Mouse (Mus musculus): ENCODE measurements around the gene Arid3a. TPM values are rescaled to one million over a fixed set of nuclear protein-coding genes. Genes with fewer than 3 reads are reported as not detected.

Gene Arid3a
- total RNA-seq, 2 experiments from 2014 or later: 5.7 to 10.0 TPM

DNA sequence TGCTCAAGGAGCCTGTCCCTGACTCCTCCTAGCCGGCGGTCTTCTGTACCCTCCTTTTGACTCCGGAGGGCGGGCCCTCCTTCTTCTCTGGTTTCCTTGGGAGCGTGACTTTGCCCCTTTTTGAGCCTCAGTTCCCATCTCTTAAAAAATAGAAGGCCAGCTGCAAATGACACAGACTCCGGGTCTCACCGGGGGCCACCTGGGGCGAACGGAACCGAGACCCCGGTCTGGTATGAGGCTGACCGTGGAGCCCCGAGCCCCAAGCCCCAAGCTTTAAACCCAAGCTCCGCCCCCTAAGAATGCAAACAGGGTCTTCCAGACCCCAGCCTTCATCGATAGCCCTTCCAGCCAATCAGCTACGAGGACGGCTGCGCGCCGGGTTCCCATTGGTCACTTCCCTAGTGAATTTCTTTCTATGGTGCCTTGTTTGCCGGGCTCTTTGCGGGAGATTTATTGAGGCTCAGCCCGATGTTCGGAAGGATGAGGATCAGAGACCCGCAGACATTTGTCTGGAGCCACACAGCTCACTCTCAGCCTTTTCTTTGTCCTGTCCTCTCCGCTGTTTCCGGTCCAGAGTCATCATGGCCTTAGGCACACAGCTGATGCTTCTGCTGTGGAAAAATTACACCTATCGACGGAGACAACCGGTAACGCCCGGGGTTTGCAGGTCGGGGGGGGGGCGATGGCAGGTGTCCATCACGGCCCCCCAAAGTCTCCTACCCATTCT is 70.4 kb downstream of the Arid3a start:
- TF ChIP-seq CTCF (IDR thresholded peaks at IDR 0.05): no peak
- Histone ChIP-seq H3K27ac (no peak overlapping the region), H3K4me3 (peak overlapping the region; percentile 55)
- DNase-seq (ENCODE audit: extremely low spot score in 1 of 2, low spot score in 2 of 2): peak; percentile 61 to 71
- intact Hi-C loops (cut with DNase I): loop anchor here (5.0 kb wide), 1 partner anchor 40 kb away; the partner anchor contains the start of gene Polr2e

DNA sequence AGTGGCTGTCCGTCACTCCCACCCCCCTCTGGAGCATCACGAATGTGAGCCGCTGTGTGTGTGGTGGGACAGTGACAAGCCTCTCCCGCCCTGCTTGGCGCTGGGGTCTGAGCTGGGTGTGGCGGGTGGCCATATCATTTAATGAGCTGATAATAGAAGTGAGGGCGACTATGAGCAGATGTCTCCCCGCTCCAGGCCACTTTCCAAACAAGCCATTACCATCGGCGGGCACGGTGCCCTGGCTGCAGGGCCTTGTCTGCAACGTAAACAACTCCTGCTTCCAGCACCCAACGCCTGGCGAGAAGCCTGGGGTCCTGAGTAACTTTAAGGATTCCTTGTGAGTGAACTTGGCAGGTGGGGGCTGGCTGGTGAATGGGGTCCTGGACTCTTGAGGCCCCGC is 71.0 kb downstream of the Arid3a start:
- no peak overlapping the region for H3K27ac ChIP-seq
- intact Hi-C loops (cut with DNase I): loop anchor here (5.0 kb wide), 1 partner anchor 39 kb away; the partner anchor contains the start of gene Polr2e
- no peak for DNase-seq (ENCODE audit: extremely low spot score in 1 of 2, low spot score in 2 of 2)
- TF ChIP-seq CTCF (IDR thresholded peaks at IDR 0.05): no peak
- H3K4me3 ChIP-seq: peak overlapping the region; percentile 55

DNA sequence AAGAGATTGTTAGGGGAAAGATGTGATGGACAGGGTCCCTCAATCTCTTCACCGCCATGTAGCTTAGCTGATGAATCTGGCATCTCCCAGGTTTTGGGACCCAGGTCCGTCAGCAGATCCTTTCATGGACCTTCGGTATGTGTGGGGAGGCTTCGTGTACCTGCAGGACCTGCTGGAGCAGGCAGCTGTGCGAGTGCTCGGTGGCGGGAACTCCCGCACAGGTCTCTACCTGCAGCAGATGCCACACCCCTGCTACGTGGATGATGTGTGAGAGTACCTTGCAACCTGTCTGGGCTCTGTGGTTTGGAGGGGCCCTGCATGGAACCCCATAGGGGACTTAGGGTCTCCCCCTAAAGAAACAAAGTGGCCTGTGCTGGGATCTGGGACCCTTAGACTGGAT is 75.1 kb downstream of the Arid3a start:
- no peak overlapping the region for H3K4me3 ChIP-seq
- intact Hi-C loops (cut with DNase I): no loop called here
- H3K27ac ChIP-seq: no peak overlapping the region
- no peak for DNase-seq (ENCODE audit: extremely low spot score in 1 of 2, low spot score in 2 of 2)
- TF ChIP-seq CTCF (IDR thresholded peaks at IDR 0.05): no peak

DNA sequence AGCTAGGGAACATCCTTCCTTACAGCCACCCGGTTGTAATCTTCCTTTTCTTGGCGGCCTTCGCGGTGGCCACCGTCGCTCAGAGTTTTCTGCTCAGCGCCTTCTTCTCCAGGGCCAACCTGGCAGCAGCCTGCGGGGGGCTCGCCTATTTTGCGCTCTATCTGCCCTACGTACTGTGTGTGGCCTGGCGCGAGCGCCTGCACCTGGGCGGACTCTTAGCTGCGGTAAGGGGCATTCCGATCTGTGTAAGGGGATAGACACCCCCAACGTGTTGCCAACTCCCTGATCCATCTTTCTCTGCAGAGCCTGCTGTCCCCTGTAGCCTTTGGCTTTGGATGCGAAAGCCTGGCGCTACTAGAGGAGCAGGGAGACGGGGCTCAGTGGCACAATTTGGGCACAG is 76.0 kb downstream of the Arid3a start:
- TF ChIP-seq CTCF (IDR thresholded peaks at IDR 0.05): no peak
- no peak overlapping the region for H3K4me3 ChIP-seq
- H3K27ac ChIP-seq: no peak overlapping the region
- intact Hi-C loops (cut with DNase I): no loop called here
- no peak for DNase-seq (ENCODE audit: extremely low spot score in 1 of 2, low spot score in 2 of 2)

DNA sequence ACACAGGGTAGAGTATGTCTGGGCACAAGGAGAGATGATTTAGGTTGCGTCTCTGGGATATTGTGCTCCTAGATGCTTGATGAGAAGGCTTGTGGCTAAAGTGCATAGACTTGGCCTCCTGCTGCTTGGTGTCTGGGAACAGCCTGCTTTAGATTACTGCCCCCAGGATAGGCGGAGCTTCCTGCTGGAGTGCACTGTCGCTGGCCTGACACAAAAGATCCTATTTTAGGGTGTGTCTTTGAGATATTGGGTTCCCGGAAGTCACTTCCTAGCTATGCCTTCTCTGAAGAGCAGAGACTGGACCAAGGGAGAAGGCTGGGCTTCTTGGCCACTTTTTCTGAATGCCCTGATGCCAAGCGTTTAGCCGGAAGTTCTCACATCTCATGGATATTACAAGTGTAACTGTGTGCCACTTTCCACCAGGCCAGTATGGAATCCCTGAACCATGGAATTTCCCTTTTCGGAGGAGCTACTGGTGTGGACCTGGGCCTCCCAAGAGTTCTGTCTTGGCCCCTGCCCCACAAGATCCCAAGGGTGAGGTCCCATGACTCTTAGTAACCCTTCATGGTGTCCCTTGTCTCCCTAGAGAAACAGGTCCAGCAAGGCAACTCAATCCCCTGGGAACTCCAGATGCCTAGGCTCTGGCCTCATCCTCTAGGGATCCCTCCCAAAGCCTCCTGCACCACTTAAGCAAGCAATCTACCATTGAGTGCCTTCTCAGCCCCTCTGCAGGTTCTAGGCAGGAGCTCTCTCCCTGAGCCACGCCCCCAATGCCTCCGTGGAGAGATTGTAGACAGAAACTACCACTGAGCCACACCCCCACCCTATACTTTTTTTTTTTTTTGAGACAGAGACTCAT is 76.8 kb downstream of the Arid3a start:
- Histone ChIP-seq H3K27ac (no peak overlapping the region), H3K4me3 (no peak overlapping the region)
- intact Hi-C loops (cut with DNase I): loop anchor here (2.0 kb wide), 1 partner anchor 19 kb away; no protein-coding TSS in a partner anchor
- no peak for DNase-seq (ENCODE audit: extremely low spot score in 1 of 2, low spot score in 2 of 2)
- TF ChIP-seq CTCF (IDR thresholded peaks at IDR 0.05): no peak

DNA sequence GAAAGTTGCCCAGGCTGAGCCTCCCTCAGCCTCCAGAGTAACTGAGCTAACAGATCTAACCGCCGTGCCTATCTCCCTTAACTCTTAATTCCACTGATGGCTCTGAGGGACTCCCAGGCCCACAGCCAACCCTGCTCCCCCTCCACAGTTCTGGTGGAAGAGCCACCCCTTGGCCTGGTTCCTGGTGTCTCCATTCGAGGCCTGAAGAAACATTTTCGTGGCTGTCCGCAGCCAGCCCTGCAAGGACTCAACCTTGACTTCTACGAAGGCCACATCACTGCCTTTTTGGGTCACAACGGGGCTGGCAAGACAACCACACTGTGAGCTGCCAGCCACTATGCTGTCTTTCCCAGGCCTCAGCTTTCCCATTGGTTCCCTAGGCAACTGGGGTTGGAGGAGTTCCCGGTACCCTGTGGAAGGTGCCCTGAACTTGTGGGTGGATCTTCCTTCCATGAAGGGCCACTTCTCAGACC is 77.4 kb downstream of the Arid3a start:
- H3K27ac ChIP-seq: no peak overlapping the region
- intact Hi-C loops (cut with DNase I): loop anchor here (2.0 kb wide), 1 partner anchor 19 kb away; no protein-coding TSS in a partner anchor
- no peak overlapping the region for H3K4me3 ChIP-seq
- no peak for DNase-seq (ENCODE audit: extremely low spot score in 1 of 2, low spot score in 2 of 2)
- no peak for TF ChIP-seq CTCF (IDR thresholded peaks at IDR 0.05)

Other genes with a start within 250 kb of the Arid3a start
- gene Cdc34, start 244.8 kb upstream of the Arid3a start, total RNA-seq (2021): 10 to 100 TPM; 80.7 to 84.8 TPM
- 1 to 10 TPM; 2.1 to 4.0 TPM for gene Gzmm, start 238.0 kb upstream of the Arid3a start, total RNA-seq (2021)
- gene Bsg, start 222.6 kb upstream of the Arid3a start, total RNA-seq (2021): 100 to 1,000 TPM; 539 to 573 TPM
- gene Hcn2, start 210.4 kb upstream of the Arid3a start, total RNA-seq (2021): 100 to 1,000 TPM; 129 to 142 TPM
- 10 to 100 TPM; 45.1 to 51.6 TPM for gene Polrmt, start 180.5 kb upstream of the Arid3a start, total RNA-seq (2021)
- 1 to 10 TPM; 4.5 to 4.8 TPM for gene Fgf22, start 172.0 kb upstream of the Arid3a start, total RNA-seq (2021)
- gene Rnf126, start 160.1 kb upstream of the Arid3a start, total RNA-seq (2021): 10 to 100 TPM; 93.3 to 97.5 TPM
- gene Fstl3, start 149.8 kb upstream of the Arid3a start, total RNA-seq (2021): 1 to 10 TPM; 2.5 to 2.6 TPM
- under 1 TPM; 0.58 to 0.75 TPM for gene Prss57, start 136.1 kb upstream of the Arid3a start, total RNA-seq (2021)
- 100 to 1,000 TPM; 293 to 312 TPM for gene Palm, start 133.5 kb upstream of the Arid3a start, total RNA-seq (2021)
- gene Misp, start 106.1 kb upstream of the Arid3a start, total RNA-seq (2021): under 1 TPM; 0.59 to 0.89 TPM
- gene Ptbp1, start 72.6 kb upstream of the Arid3a start, total RNA-seq (2021): 10 to 100 TPM; 55.5 to 61.7 TPM
- gene Prtn3, start 52.6 kb upstream of the Arid3a start, total RNA-seq (2021): 1 to 10 TPM; 1.7 to 2.6 TPM
- gene Plppr3, start 52.4 kb upstream of the Arid3a start, total RNA-seq (2021): 10 to 100 TPM; 51.8 to 63.0 TPM
- gene Elane, start 40.8 kb upstream of the Arid3a start, total RNA-seq (2021): not detected
- gene Cfd, start 36.2 kb upstream of the Arid3a start, total RNA-seq (2021): not detected
- gene Med16, start 18.1 kb upstream of the Arid3a start, total RNA-seq (2021): 10 to 100 TPM; 55.3 to 55.5 TPM
- not detected for gene Gm26602, start 16.2 kb upstream of the Arid3a start, total RNA-seq (2021)
- gene Kiss1r, start 10.1 kb upstream of the Arid3a start, total RNA-seq (2021): 1 to 10 TPM; 6.6 to 9.1 TPM
- gene R3hdm4, start 5.8 kb upstream of the Arid3a start, total RNA-seq (2021): 100 to 1,000 TPM; 318 to 346 TPM
- 10 to 100 TPM; 45.4 to 49.4 TPM for gene Wdr18, start 33.1 kb downstream of the Arid3a start, total RNA-seq (2021)
- under 1 TPM; 0.14 to 0.20 TPM for gene Grin3b, start 43.7 kb downstream of the Arid3a start, total RNA-seq (2021)
- 100 to 1,000 TPM; 122 to 126 TPM for gene Tmem259, start 57.3 kb downstream of the Arid3a start, total RNA-seq (2021)
- gene Cnn2, start 61.5 kb downstream of the Arid3a start, total RNA-seq (2021): 1 to 10 TPM; 5.6 to 8.0 TPM
- 10 to 100 TPM; 13.5 to 13.8 TPM for gene Abca7, start 69.5 kb downstream of the Arid3a start, total RNA-seq (2021)
- 1 to 10 TPM; 3.5 TPM for gene Arhgap45, start 89.6 kb downstream of the Arid3a start, total RNA-seq (2021)
- 10 to 100 TPM; 73.0 to 76.0 TPM for gene Polr2e, start 112.8 kb downstream of the Arid3a start, total RNA-seq (2021)
- gene Gpx4, start 120.1 kb downstream of the Arid3a start, total RNA-seq (2021): 100 to 1,000 TPM; 494 to 526 TPM
- 10 to 100 TPM; 21.4 to 22.1 TPM for gene Sbno2, start 178.5 kb downstream of the Arid3a start, total RNA-seq (2021)
- gene Stk11, start 188.8 kb downstream of the Arid3a start, total RNA-seq (2021): 100 to 1,000 TPM; 102 to 106 TPM
- gene Atp5d, start 211.6 kb downstream of the Arid3a start, total RNA-seq (2021): 100 to 1,000 TPM; 356 to 366 TPM
- gene Cbarp, start 213.8 kb downstream of the Arid3a start, total RNA-seq (2021): 100 to 1,000 TPM; 431 to 456 TPM
- 100 to 1,000 TPM in 1 of 2 experiments, 10 to 100 TPM in 1; 80.7 to 127 TPM for gene Midn, start 221.2 kb downstream of the Arid3a start, total RNA-seq (2021)
- 10 to 100 TPM; 75.8 to 93.0 TPM for gene Cirbp, start 238.9 kb downstream of the Arid3a start, total RNA-seq (2021)
- gene 1600002K03Rik, start 245.9 kb downstream of the Arid3a start, total RNA-seq (2021): 1 to 10 TPM; 6.0 to 8.1 TPM

Measured in left cerebral cortex, adult 2 months (tissue).